Mouse (Mus musculus): ENCODE measurements around the gene Ckap4. TPM values are rescaled to one million over a fixed set of nuclear protein-coding genes. Genes with fewer than 3 reads are reported as not detected.
"Not testable (repeated sequence)": the region's sequence is repeated elsewhere in the genome, so short reads cannot be mapped to it uniquely, and the experiment has no call there.

Gene Ckap4
- polyA plus RNA-seq, 1 experiment from 2014 or later = 11.7 TPM

GRCm38 (mm10) chr10:84498867-84499266, 35.0 kb downstream of the Ckap4 start:
- H3K9me3 ChIP-seq (replicated peaks) = no peaks in the 10 kb centered on the region
- ATAC-seq (ENCODE audit: insufficient read depth) = no peak
- H3K27me3 ChIP-seq = no peaks in the 10 kb centered on the region
- no peak overlapping the region for H3K9ac ChIP-seq
- no peak overlapping the region for H3K4me3 ChIP-seq (replicated peaks)
- H3K4me2 ChIP-seq = no peak overlapping the region
- WGBS (ENCODE audit: insufficient replicate concordance) = 15% methylated on average over 2 of the region's 2 CpGs
- no peaks in the 10 kb centered on the region for H3K4me1 ChIP-seq (replicated peaks)
- no peak overlapping the region for H3K27ac ChIP-seq (replicated peaks)
- no peaks in the 10 kb centered on the region for H3K36me3 ChIP-seq (replicated peaks)

GRCm38 (mm10) chr10:84496805-84497204, 37.1 kb downstream of the Ckap4 start:
- Histone ChIP-seq H3K36me3 (replicated peaks) (no peaks in the 10 kb centered on the region), H3K4me3 (replicated peaks) (no peak overlapping the region), H3K9me3 (replicated peaks) (no peaks in the 10 kb centered on the region), H3K27me3 (no peaks in the 10 kb centered on the region), H3K4me2 (no peak overlapping the region), H3K9ac (no peak overlapping the region), H3K4me1 (replicated peaks) (no peaks in the 10 kb centered on the region), H3K27ac (replicated peaks) (no peak overlapping the region)
- no peak for ATAC-seq (ENCODE audit: insufficient read depth)
- 55% methylated on average over 2 of the region's 2 CpGs for WGBS (ENCODE audit: insufficient replicate concordance)

- ATAC-seq (ENCODE audit: insufficient read depth) = no peak
- Histone ChIP-seq H3K27me3 (no peaks in the 10 kb centered on the region), H3K9me3 (replicated peaks) (no peaks in the 10 kb centered on the region), H3K9ac (no peak overlapping the region), H3K36me3 (replicated peaks) (no peaks in the 10 kb centered on the region), H3K4me3 (replicated peaks) (no peak overlapping the region), H3K27ac (replicated peaks) (no peak overlapping the region), H3K4me1 (replicated peaks) (peaks cover 3% of the 10 kb centered on the region; the same call in 1 of the 2 replicates), H3K4me2 (no peak overlapping the region)
- 55% methylated on average over 7 of the region's 7 CpGs for WGBS (ENCODE audit: insufficient replicate concordance)
These were observed 39.4 kb downstream of the Ckap4 start for GRCm38 (mm10) chr10:84494432-84494831.

- Histone ChIP-seq H3K4me1 (replicated peaks) (peaks cover 3% of the 10 kb centered on the region; the same call in 1 of the 2 replicates), H3K9me3 (replicated peaks) (no peaks in the 10 kb centered on the region), H3K36me3 (replicated peaks) (no peaks in the 10 kb centered on the region), H3K9ac (no peak overlapping the region), H3K27ac (replicated peaks) (no peak overlapping the region), H3K4me2 (no peak overlapping the region), H3K4me3 (replicated peaks) (no peak overlapping the region), H3K27me3 (no peaks in the 10 kb centered on the region)
- ATAC-seq (ENCODE audit: insufficient read depth) = no peak
- 22% methylated on average over 5 of the region's 5 CpGs for WGBS (ENCODE audit: insufficient replicate concordance)
These were observed 43.7 kb downstream of the Ckap4 start for GRCm38 (mm10) chr10:84490115-84490514.

GRCm38 (mm10) chr10:84488315-84488714, 45.5 kb downstream of the Ckap4 start:
- Histone ChIP-seq H3K36me3 (replicated peaks) (no peaks in the 10 kb centered on the region), H3K4me2 (no peak overlapping the region), H3K27ac (replicated peaks) (no peak overlapping the region), H3K4me1 (replicated peaks) (peaks cover 3% of the 10 kb centered on the region; the same call in 1 of the 2 replicates), H3K4me3 (replicated peaks) (no peak overlapping the region), H3K27me3 (no peaks in the 10 kb centered on the region), H3K9ac (no peak overlapping the region), H3K9me3 (replicated peaks) (no peaks in the 10 kb centered on the region)
- WGBS (ENCODE audit: insufficient replicate concordance) = 15% methylated on average over 6 of the region's 6 CpGs
- ATAC-seq (ENCODE audit: insufficient read depth) = no peak

- peaks cover 7% of the 10 kb centered on the region; the same call in 1 of the 2 replicates for H3K4me1 ChIP-seq (replicated peaks)
- ATAC-seq (ENCODE audit: insufficient read depth) = no peak
- H3K9me3 ChIP-seq (replicated peaks) = no peaks in the 10 kb centered on the region
- no peak overlapping the region for H3K27ac ChIP-seq (replicated peaks)
- H3K4me3 ChIP-seq (replicated peaks) = no peak overlapping the region
- 39% methylated on average over 1 of the region's 1 CpGs for WGBS (ENCODE audit: insufficient replicate concordance)
- no peak overlapping the region for H3K4me2 ChIP-seq
- H3K36me3 ChIP-seq (replicated peaks) = no peaks in the 10 kb centered on the region
- H3K27me3 ChIP-seq = no peaks in the 10 kb centered on the region
- H3K9ac ChIP-seq = no peak overlapping the region
These were observed 49.2 kb downstream of the Ckap4 start for GRCm38 (mm10) chr10:84484661-84485060.

- Histone ChIP-seq H3K36me3 (replicated peaks) (no peaks in the 10 kb centered on the region), H3K9ac (no peak overlapping the region), H3K27ac (replicated peaks) (no peak overlapping the region), H3K4me2 (no peak overlapping the region), H3K4me1 (replicated peaks) (peaks cover 7% of the 10 kb centered on the region; the same call in 1 of the 2 replicates), H3K4me3 (replicated peaks) (no peak overlapping the region), H3K27me3 (no peaks in the 10 kb centered on the region), H3K9me3 (replicated peaks) (no peaks in the 10 kb centered on the region)
- no peak for ATAC-seq (ENCODE audit: insufficient read depth)
- WGBS (ENCODE audit: insufficient replicate concordance) = 52% methylated on average over 3 of the region's 3 CpGs
These were observed 50.3 kb downstream of the Ckap4 start for GRCm38 (mm10) chr10:84483553-84483952.

- Histone ChIP-seq H3K9ac (no peak overlapping the region), H3K4me2 (no peak overlapping the region), H3K27ac (replicated peaks) (no peak overlapping the region), H3K36me3 (replicated peaks) (no peaks in the 10 kb centered on the region), H3K4me3 (replicated peaks) (no peak overlapping the region), H3K4me1 (replicated peaks) (peaks cover 7% of the 10 kb centered on the region; the same call in 1 of the 2 replicates), H3K27me3 (no peaks in the 10 kb centered on the region), H3K9me3 (replicated peaks) (no peaks in the 10 kb centered on the region)
- 61% methylated on average over 2 of the region's 2 CpGs for WGBS (ENCODE audit: insufficient replicate concordance)
- ATAC-seq (ENCODE audit: insufficient read depth) = no peak
These were observed 50.8 kb downstream of the Ckap4 start for GRCm38 (mm10) chr10:84483069-84483468.

- 80% methylated on average over 15 of the region's 15 CpGs for WGBS (ENCODE audit: insufficient replicate concordance)
- peaks cover 10% of the 10 kb centered on the region; the same call in 1 of the 2 replicates for H3K4me1 ChIP-seq (replicated peaks)
- not testable (repeated sequence) for H3K4me2 ChIP-seq; H3K36me3 ChIP-seq (replicated peaks); H3K9ac ChIP-seq; H3K27me3 ChIP-seq; H3K27ac ChIP-seq (replicated peaks); ATAC-seq (ENCODE audit: insufficient read depth); H3K9me3 ChIP-seq (replicated peaks); H3K4me3 ChIP-seq (replicated peaks)
These were observed 51.4 kb downstream of the Ckap4 start for GRCm38 (mm10) chr10:84482418-84482817.

- Histone ChIP-seq H3K27ac (replicated peaks) (no peak overlapping the region), H3K4me2 (no peak overlapping the region), H3K36me3 (replicated peaks) (no peaks in the 10 kb centered on the region), H3K9me3 (replicated peaks) (no peaks in the 10 kb centered on the region), H3K9ac (no peak overlapping the region), H3K27me3 (no peaks in the 10 kb centered on the region), H3K4me1 (replicated peaks) (peaks cover 11% of the 10 kb centered on the region; the same call in 1 of the 2 replicates), H3K4me3 (replicated peaks) (no peak overlapping the region)
- WGBS (ENCODE audit: insufficient replicate concordance) = 35% methylated on average over 5 of the region's 5 CpGs
- no peak for ATAC-seq (ENCODE audit: insufficient read depth)
These were observed 52.6 kb downstream of the Ckap4 start for GRCm38 (mm10) chr10:84481327-84481671.

- 39% methylated on average over 8 of the region's 8 CpGs for WGBS (ENCODE audit: insufficient replicate concordance)
- ATAC-seq (ENCODE audit: insufficient read depth) = no peak
- no peak overlapping the region for H3K4me3 ChIP-seq (replicated peaks)
These were observed 53.1 kb downstream of the Ckap4 start for GRCm38 (mm10) chr10:84480667-84481326.

GRCm38 (mm10) chr10:84480146-84480545, 53.7 kb downstream of the Ckap4 start:
- Histone ChIP-seq H3K9ac (no peak overlapping the region), H3K27ac (replicated peaks) (no peak overlapping the region), H3K36me3 (replicated peaks) (no peaks in the 10 kb centered on the region), H3K9me3 (replicated peaks) (no peaks in the 10 kb centered on the region), H3K4me2 (no peak overlapping the region), H3K4me1 (replicated peaks) (peaks cover 11% of the 10 kb centered on the region; the same call in 1 of the 2 replicates), H3K4me3 (replicated peaks) (no peak overlapping the region), H3K27me3 (no peaks in the 10 kb centered on the region)
- WGBS (ENCODE audit: insufficient replicate concordance) = 61% methylated on average over 4 of the region's 4 CpGs
- ATAC-seq (ENCODE audit: insufficient read depth) = no peak

More at GRCm38 (mm10) chr10:84480667-84481326, 53.1 kb downstream of the Ckap4 start:
- Histone ChIP-seq H3K4me1 (replicated peaks) (peaks cover 11% of the 10 kb centered on the region; the same call in 1 of the 2 replicates), H3K4me2 (no peak overlapping the region), H3K36me3 (replicated peaks) (no peaks in the 10 kb centered on the region), H3K9ac (no peak overlapping the region), H3K27me3 (no peaks in the 10 kb centered on the region), H3K9me3 (replicated peaks) (no peaks in the 10 kb centered on the region), H3K27ac (replicated peaks) (no peak overlapping the region)
